Mouse (Mus musculus) gastrocnemius, postnatal 4 days (tissue): ENCODE measurements around the gene Myh9. TPM values are rescaled to one million over a fixed set of nuclear protein-coding genes. Genes with fewer than 3 reads are reported as not detected.
A peak's percentile ranks its signal among the peaks of the same experiment; 100 is the strongest.

ENCODE experiments used
- DNase-seq, 2 experiments: peaks; one replicate each; pipeline ENCODE4 v3.0.0; 2021 to 2022; ENCODE audit warnings: low spot score in 2 of 2, mixed read lengths in 2 of 2
- total RNA-seq, 2 experiments: library from RNA; stranded (reverse); gene quantifications; 2 replicates each; pipeline ENCODE4 v1.2.3; 2021

Myh9 gene
- total RNA-seq, 2 experiments from 2014 or later: 171 to 187 TPM

DNA sequence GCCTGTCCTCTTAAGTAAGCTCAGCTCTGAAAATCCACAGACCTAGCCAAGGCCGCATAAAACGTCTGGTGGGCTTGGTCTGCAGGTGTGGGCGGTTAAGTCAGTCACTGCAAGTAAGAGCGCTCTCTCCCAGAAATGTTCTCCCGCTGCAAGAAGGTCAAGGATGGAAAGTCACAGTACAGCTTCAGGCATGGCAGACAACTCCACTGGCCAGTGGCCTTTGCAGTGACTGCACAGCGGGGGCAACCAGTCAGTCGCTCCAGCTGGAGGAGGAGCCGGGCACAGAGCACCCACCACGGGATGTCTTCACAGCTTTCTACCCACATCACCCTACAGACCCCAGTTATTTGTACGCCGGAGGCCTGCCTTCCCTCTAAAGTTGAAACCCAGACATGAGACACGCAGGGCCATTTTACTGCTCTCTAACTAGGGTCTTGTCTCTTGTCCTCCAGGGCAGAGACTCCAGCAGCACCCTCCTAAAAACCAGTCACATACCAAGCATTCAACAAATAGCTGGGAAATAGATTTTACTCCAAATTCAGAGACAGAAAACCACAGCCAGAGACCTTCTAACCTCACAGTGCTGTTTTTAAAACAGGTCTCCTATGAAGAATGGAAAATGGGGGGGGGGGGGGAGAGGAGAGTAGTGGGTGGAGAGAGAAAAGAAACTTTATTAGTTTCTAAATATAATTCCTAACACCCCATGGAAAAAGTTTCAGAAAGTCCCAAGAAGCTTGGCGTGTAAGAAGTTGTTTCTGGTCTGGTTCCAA is 47.7 kb downstream of the Myh9 start:
- no peak for DNase-seq

GRCm38 (mm10) chr15:77793554-77793953 is 48.4 kb downstream of the Myh9 start:
- no peak for DNase-seq

DNA sequence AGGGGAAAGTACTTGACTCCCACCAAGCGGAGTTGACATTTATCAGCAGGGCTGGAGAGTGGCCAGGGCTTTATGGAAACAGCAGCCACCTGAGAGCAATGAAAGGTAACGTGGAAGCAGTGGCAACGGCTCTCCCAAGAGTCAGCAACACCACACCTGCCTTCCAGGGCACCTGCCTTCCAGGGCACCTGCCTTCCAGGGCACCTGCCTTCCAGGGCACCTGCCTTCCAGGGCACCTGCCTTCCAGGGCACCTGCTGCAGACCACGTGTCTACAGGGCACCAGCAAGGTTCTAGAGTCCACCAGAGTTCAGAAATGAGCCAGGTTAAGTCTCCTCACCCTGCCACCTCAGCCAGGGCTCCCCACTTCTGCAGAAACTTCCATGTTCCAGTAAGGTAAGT is 48.9 kb downstream of the Myh9 start:
- no peak for DNase-seq

GRCm38 (mm10) chr15:77792056-77792455 is 49.9 kb downstream of the Myh9 start:
- DNase-seq: no peak

DNA sequence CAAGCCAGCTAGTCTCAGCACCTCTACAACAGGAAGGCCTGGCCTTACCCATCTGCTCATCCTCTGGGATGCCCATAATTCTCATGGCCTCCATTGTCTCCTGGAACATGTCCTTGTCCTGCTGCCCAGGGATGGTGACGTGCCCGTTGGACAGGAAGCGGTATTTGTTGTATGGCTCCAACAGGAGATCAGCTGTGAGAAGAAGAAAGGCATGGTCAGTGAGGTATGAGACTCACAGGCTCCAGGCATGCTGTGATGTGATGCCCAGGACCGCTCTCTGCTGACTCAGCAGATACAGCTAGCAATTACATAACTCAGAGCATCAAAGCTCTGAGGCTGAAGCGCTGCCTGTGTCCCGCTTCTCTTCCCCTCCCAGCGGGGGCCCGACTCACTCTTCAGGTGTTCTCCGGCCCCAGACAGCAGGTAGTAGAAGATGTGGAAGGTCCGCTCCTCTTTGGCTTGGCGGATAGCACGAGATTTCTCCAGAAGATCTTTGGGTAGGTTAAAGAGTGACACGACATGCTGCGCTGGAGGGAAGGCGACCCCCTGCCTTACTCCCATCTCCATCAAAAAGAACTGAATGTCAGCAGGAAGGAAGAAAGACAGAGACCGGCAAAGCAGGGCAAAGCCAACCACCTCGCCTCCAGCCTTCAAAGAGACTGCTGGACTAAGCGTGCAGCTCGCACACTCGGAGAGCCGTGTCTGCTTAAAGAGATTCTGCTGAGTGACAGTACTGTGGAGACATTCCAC is 51.1 kb downstream of the Myh9 start:
- DNase-seq: no peak

DNA sequence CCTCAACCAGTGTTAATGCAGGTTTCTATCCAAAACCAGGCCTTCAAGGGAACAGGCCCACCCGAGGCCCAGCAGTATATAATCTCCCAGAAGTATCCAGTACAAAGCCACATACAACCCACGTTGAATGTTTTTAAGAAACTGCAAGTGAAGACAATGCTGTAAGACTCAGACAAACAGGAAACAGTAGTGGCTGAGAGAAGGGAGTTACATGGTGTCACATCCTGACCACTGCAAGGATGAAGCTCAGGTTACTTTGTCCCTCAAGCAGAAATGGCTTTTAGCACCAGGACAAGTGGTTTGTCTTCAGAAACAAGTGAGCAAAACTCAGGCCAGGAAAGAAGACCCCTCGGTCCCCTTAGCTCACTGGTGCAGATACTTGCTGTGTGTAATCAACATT is 52.8 kb downstream of the Myh9 start:
- no peak for DNase-seq

- DNase-seq: no peak
These were observed 53.6 kb downstream of the Myh9 start for GRCm38 (mm10) chr15:77788356-77788755.

DNA sequence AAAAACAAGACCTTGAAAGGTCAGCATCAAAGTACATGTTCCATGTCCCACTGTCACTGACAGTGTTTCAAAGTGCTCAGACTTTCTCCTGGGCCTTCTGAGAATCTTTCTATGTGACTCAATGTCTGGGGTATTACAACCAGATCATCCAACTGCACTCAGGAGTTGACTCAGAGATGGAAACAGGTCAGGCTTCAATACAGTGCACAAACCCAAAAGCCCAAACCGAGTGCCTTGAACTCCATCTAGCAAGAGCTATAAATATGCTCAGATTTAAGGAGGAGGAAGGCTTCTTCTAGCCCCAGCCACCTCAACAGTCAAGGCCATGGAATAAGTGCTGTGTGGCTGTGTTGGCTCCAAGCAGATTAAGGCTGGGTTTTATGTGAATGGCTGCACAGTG is 56.2 kb downstream of the Myh9 start:
- DNase-seq: no peak

- DNase-seq: no peak
These were observed 57.7 kb downstream of the Myh9 start for GRCm38 (mm10) chr15:77784039-77784824.

- DNase-seq: no peak
These were observed 59.4 kb downstream of the Myh9 start for GRCm38 (mm10) chr15:77782449-77783014.

DNA sequence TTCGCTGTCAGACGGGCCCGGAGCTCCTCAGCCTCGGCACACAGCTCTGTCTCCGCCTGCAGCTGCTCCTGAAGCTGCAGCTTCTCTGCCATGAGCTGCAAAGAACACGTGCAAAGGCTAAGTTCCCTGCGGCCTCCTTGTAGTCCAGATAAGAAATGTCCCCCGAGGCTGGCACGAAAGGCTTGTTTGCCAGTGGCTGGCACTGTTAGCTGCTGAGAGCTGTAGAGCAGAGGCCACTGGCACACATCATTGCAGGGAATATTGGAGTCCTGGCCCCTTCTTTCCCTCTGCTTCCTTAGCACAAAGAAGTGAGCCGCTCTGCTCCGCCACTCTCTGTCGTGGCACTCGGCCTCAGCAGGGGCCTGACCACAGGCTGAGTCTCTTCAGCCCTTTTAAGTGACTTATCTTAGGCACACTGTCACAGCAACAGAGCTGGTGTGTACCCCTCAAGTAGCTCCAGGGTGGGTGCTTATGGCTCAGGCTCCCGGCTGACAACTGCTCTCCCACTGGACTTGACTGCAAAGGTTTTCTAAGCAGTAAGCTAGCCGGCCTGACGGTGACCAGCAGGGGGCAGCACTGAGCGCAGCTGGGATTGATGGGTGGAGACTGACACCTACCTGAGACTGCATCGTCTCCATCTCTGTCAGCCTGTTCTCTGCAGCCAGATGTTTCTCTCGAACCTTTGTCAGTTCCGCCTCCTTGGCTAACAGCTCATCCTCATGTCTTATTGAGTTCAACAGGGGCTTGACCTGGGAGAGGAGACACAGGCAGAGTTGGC is 66.6 kb downstream of the Myh9 start:
- DNase-seq: peak; percentile 73 to 76

GRCm38 (mm10) chr15:77774303-77774702 is 67.7 kb downstream of the Myh9 start:
- no peak for DNase-seq

GRCm38 (mm10) chr15:77773099-77773915 is 68.7 kb downstream of the Myh9 start:
- no peak for DNase-seq

DNA sequence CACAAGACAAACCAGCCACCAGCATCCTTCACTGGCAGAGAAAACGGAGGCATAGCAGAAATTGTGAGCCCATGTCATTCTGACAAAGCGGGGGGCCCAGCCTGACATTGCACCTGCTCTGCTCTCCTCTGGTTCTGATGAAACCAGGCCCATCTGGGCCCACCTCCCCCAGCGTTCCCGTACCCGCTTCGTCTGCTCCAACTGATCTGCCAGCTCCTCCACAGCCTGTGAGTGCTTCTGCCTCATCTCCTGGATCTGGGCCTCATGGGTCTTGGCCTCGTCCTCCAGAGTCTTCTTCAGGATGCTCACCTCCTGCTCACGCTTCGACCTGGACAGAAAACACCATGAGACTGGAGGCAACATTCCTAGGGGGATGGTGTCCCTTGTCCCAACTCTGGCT is 71.0 kb downstream of the Myh9 start:
- no peak for DNase-seq

DNA sequence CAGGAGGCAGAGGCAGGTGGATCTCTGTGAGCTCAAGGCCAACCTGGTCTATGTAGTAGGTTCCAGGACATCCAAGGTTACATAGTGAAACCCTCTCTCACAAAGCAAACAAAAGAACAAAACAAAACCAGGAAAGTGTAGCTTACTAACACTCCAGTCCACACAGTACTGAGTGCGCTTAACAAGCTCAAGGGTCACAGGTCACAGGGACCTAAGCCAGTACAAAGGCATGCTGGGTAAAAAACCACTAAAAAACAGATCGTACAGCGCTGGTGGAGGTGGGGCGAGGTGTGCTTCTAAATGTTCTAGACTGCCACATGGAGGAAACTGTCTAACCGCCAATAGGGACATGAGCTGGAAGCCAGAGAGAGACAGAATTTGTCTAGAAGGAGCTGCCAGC is 71.6 kb downstream of the Myh9 start:
- no peak for DNase-seq

DNA sequence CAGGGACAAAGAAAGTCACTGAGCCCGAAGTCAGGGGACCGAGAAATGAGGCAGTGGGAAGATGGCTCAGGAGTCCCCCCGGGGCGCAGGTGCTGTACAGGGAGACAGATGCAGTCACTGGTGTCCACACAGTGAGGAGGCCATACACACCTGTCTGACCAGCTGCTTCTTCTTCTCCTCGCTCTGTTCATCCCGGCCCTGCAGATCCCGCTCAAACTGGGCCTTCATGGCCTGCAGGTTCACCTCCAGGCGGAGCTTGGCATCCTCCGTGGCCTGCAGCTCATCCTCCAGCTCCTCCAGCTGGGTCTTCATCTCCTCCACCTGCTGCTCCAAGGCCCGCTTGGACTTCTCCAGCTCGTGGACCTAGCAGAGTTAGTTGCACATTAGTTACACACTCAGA is 75.0 kb downstream of the Myh9 start:
- DNase-seq: no peak

DNA sequence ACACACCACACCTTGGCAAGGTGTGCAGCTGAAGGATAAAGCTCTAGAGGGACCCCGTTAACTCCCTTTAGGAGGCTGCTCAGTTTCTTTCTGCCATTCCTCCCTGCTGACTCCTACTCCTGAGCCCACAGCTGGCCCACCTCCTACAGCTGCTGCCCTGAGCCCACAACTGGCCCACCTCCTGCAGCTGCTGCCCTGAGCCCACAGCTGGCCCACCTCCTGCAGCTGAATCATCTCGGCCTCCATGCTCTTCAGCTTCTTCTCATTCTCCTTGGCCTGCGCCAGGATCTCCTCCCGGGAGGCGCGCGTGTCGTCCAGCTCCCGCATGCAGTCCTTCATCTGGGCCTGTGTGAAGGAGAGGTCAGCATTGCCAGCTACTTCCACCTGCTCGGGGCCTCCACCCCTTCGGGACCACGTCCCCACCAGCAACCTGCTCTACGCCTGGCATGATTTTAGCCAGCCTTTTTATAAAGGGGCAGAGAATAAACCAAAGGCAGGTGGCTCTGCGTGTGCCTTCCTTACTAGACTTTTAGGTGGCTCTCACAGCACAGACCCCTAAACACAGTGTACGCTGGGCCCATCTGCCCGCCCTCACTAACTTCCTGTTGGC is 76.4 kb downstream of the Myh9 start:
- no peak for DNase-seq

DNA sequence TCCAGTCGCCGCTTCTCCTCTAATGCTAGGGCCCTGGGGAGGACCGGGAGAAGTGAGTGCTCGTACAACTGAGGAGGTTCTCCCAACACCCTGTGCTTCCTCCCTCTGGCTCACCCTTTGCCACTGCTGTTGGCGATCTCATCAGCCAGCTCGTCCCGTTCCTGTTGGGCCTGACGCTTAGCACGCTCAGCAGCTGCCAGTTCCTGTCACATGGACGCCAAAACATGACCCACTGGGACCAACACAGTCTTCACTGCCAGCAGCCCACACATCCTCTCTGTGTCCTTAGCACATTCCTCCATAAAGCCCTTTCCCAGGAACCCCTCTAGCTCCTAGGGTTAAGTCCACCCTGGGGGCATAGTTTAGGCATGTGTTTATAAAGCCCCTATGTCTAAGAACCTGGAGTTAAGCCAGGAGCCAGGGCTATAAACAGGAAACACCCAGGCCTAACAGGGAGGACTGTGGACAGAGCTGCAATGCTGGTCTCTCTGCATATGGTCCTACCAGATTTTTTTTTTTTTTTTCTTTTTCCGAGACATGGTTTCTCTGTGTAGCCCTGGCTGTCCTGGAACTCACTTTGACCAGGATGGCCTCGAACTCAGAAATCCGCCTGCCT is 77.5 kb downstream of the Myh9 start:
- peak; percentile 54 to 73 for DNase-seq

GRCm38 (mm10) chr15:77763702-77764101 is 78.3 kb downstream of the Myh9 start:
- no peak for DNase-seq
